Mouse (Mus musculus) heart, adult 2 months (tissue): ENCODE results near the gene Pms2.

Experiments used
- CTCF ChIP-seq: fragments of 200-600 bp; IDR thresholded peaks from 2 replicates; pipeline ENCODE4 v1.8.1; 2022; ENCODE audit warnings: antibody characterized with exemption, mild to moderate bottlenecking, moderate library complexity
- EP300 ChIP-seq: fragments of 200-500 bp; IDR thresholded peaks from 2 replicates; pipeline ENCODE4 v1.6.1; 2011; ENCODE audit warnings: low read depth, low read length, control low read depth; ENCODE audit not compliant: insufficient read depth

DNA sequence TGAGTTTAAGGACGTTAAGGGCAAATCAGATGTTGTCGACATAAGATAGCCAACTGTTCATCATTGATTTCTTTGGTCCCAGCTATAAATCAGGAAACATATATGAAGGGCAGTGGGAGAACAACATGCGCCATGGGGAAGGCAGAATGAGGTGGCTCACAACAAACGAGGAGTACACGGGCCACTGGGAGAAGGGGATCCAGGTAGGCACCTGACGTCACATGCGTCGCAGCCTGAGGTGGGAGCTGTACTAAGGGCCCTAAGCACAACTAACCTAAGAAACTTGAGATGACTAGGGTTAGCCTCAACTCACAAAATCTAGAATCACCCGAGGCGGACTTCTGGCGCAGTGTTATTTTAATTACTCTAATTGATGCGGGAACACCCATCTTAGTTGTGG is 38.6 kb downstream of the Pms2 start:
- TF ChIP-seq CTCF (no peak), EP300 (no peak)
